Mouse (Mus musculus): Measurements from ENCODE around the gene Trio. TPM values are rescaled to one million over a fixed set of nuclear protein-coding genes. Genes with fewer than 3 reads are reported as not detected.

Trio gene
- polyA plus RNA-seq, 1 experiment from 2014 or later = 32.7 TPM

GRCm38 (mm10) chr15:27808596-27809276, 216.9 kb downstream of the Trio start:
- no peak overlapping the region for H3K27ac ChIP-seq
- H3K36me3 ChIP-seq (ENCODE audit: inconsistent target) = peaks cover 50% of the 10 kb centered on the region
- WGBS (ENCODE audit: missing documents) = 74% methylated on average over 5 of the region's 5 CpGs
- H3K4me3 ChIP-seq (ENCODE audit: inconsistent target) = no peak overlapping the region
- no peaks in the 10 kb centered on the region for H3K79me2 ChIP-seq (ENCODE audit: inconsistent target)

GRCm38 (mm10) chr15:27806219-27806618, 219.4 kb downstream of the Trio start:
- Histone ChIP-seq H3K79me2 (ENCODE audit: inconsistent target) (no peaks in the 10 kb centered on the region), H3K27ac (no peak overlapping the region), H3K4me3 (ENCODE audit: inconsistent target) (no peak overlapping the region), H3K36me3 (ENCODE audit: inconsistent target) (peaks cover 47% of the 10 kb centered on the region)
- WGBS (ENCODE audit: missing documents) = 94% methylated on average over 10 of the region's 10 CpGs

GRCm38 (mm10) chr15:27805654-27806053, 220.0 kb downstream of the Trio start:
- H3K36me3 ChIP-seq (ENCODE audit: inconsistent target) = peaks cover 44% of the 10 kb centered on the region
- no peak overlapping the region for H3K4me3 ChIP-seq (ENCODE audit: inconsistent target)
- WGBS (ENCODE audit: missing documents) = 99% methylated on average over 16 of the region's 16 CpGs
- no peak overlapping the region for H3K27ac ChIP-seq
- no peaks in the 10 kb centered on the region for H3K79me2 ChIP-seq (ENCODE audit: inconsistent target)

- Histone ChIP-seq H3K27ac (no peak overlapping the region), H3K4me3 (ENCODE audit: inconsistent target) (no peak overlapping the region), H3K36me3 (ENCODE audit: inconsistent target) (peaks cover 43% of the 10 kb centered on the region), H3K79me2 (ENCODE audit: inconsistent target) (no peaks in the 10 kb centered on the region)
- WGBS (ENCODE audit: missing documents) = 95% methylated on average over 14 of the region's 14 CpGs
Measured at GRCm38 (mm10) chr15:27804447-27804846, 221.2 kb downstream of the Trio start.

- Histone ChIP-seq H3K4me3 (ENCODE audit: inconsistent target) (no peak overlapping the region), H3K27ac (no peak overlapping the region), H3K36me3 (ENCODE audit: inconsistent target) (peaks cover 49% of the 10 kb centered on the region), H3K79me2 (ENCODE audit: inconsistent target) (no peaks in the 10 kb centered on the region)
- 95% methylated on average over 18 of the region's 18 CpGs for WGBS (ENCODE audit: missing documents)
Measured at GRCm38 (mm10) chr15:27803568-27804345, 221.9 kb downstream of the Trio start.

- Histone ChIP-seq H3K4me3 (ENCODE audit: inconsistent target) (no peak overlapping the region), H3K27ac (no peak overlapping the region), H3K36me3 (ENCODE audit: inconsistent target) (peaks cover 64% of the 10 kb centered on the region), H3K79me2 (ENCODE audit: inconsistent target) (no peaks in the 10 kb centered on the region)
- WGBS (ENCODE audit: missing documents) = 89% methylated on average over 12 of the region's 12 CpGs
Measured at GRCm38 (mm10) chr15:27802243-27802642, 223.4 kb downstream of the Trio start.

GRCm38 (mm10) chr15:27801177-27801576, 224.5 kb downstream of the Trio start:
- H3K27ac ChIP-seq = no peak overlapping the region
- H3K36me3 ChIP-seq (ENCODE audit: inconsistent target) = peaks cover 63% of the 10 kb centered on the region
- no peak overlapping the region for H3K4me3 ChIP-seq (ENCODE audit: inconsistent target)
- no peaks in the 10 kb centered on the region for H3K79me2 ChIP-seq (ENCODE audit: inconsistent target)
- WGBS (ENCODE audit: missing documents) = 95% methylated on average over 4 of the region's 4 CpGs

GRCm38 (mm10) chr15:27797480-27798155, 228.0 kb downstream of the Trio start:
- no peak overlapping the region for H3K4me3 ChIP-seq (ENCODE audit: inconsistent target)
- no peaks in the 10 kb centered on the region for H3K79me2 ChIP-seq (ENCODE audit: inconsistent target)
- WGBS (ENCODE audit: missing documents) = 93% methylated on average over 19 of the region's 20 CpGs
- peaks cover 27% of the 10 kb centered on the region; the same call in 1 of the 2 replicates for H3K36me3 ChIP-seq (ENCODE audit: inconsistent target)
- H3K27ac ChIP-seq = no peak overlapping the region

GRCm38 (mm10) chr15:27796868-27797222, 228.8 kb downstream of the Trio start:
- WGBS (ENCODE audit: missing documents) = 75% methylated on average over 7 of the region's 7 CpGs

GRCm38 (mm10) chr15:27795942-27796867, 229.4 kb downstream of the Trio start:
- no peaks in the 10 kb centered on the region for H3K79me2 ChIP-seq (ENCODE audit: inconsistent target)
- H3K27ac ChIP-seq = peak overlapping the region; percentile 21; the same call in 1 of the 2 replicates
- peaks cover 25% of the 10 kb centered on the region; the same call in 1 of the 2 replicates for H3K36me3 ChIP-seq (ENCODE audit: inconsistent target)
- WGBS (ENCODE audit: missing documents) = 62% methylated on average over 21 of the region's 22 CpGs
- H3K4me3 ChIP-seq (ENCODE audit: inconsistent target) = no peak overlapping the region

More at GRCm38 (mm10) chr15:27796868-27797222, 228.8 kb downstream of the Trio start:
- Histone ChIP-seq H3K4me3 (ENCODE audit: inconsistent target) (no peak overlapping the region), H3K27ac (no peak overlapping the region), H3K79me2 (ENCODE audit: inconsistent target) (no peaks in the 10 kb centered on the region), H3K36me3 (ENCODE audit: inconsistent target) (peaks cover 27% of the 10 kb centered on the region; the same call in 1 of the 2 replicates)

GRCm38 (mm10) chr15:27793284-27793683, 232.4 kb downstream of the Trio start:
- 86% methylated on average over 6 of the region's 6 CpGs for WGBS (ENCODE audit: missing documents)
- Histone ChIP-seq H3K27ac (no peak overlapping the region), H3K36me3 (ENCODE audit: inconsistent target) (peaks cover 12% of the 10 kb centered on the region; the same call in 1 of the 2 replicates), H3K4me3 (ENCODE audit: inconsistent target) (no peak overlapping the region), H3K79me2 (ENCODE audit: inconsistent target) (no peaks in the 10 kb centered on the region)

- no peak overlapping the region for H3K27ac ChIP-seq
- H3K79me2 ChIP-seq (ENCODE audit: inconsistent target) = no peaks in the 10 kb centered on the region
- H3K4me3 ChIP-seq (ENCODE audit: inconsistent target) = no peak overlapping the region
- peaks cover 4% of the 10 kb centered on the region; the same call in 1 of the 2 replicates for H3K36me3 ChIP-seq (ENCODE audit: inconsistent target)
- 97% methylated on average over 11 of the region's 11 CpGs for WGBS (ENCODE audit: missing documents)
Measured at GRCm38 (mm10) chr15:27792473-27792872, 233.2 kb downstream of the Trio start.

- Histone ChIP-seq H3K36me3 (ENCODE audit: inconsistent target) (no peaks in the 10 kb centered on the region), H3K27ac (no peak overlapping the region), H3K79me2 (ENCODE audit: inconsistent target) (no peaks in the 10 kb centered on the region), H3K4me3 (ENCODE audit: inconsistent target) (no peak overlapping the region)
- 94% methylated on average over 4 of the region's 5 CpGs for WGBS (ENCODE audit: missing documents)
Measured at GRCm38 (mm10) chr15:27791141-27791540, 234.5 kb downstream of the Trio start.

GRCm38 (mm10) chr15:27790699-27791098, 234.9 kb downstream of the Trio start:
- Histone ChIP-seq H3K79me2 (ENCODE audit: inconsistent target) (no peaks in the 10 kb centered on the region), H3K27ac (no peak overlapping the region), H3K36me3 (ENCODE audit: inconsistent target) (no peaks in the 10 kb centered on the region), H3K4me3 (ENCODE audit: inconsistent target) (no peak overlapping the region)
- 97% methylated on average over 6 of the region's 6 CpGs for WGBS (ENCODE audit: missing documents)
